Mouse (Mus musculus): Measurements from ENCODE around the gene Arhgap15. TPM values are rescaled to one million over a fixed set of nuclear protein-coding genes. Genes with fewer than 3 reads are reported as not detected.

The Arhgap15 gene
- total and polyA plus RNA-seq, 3 experiments: 16.6 to 40.3 (median 19.8) TPM

- TF ChIP-seq USF2 (conservative IDR thresholded peaks at IDR 0.05; ENCODE audit: low read depth, low read length) (no peak), USF1 (IDR thresholded peaks at IDR 0.05; ENCODE audit: low read depth, low read length) (no peak), PAX5 (IDR thresholded peaks at IDR 0.05; ENCODE audit: low read length) (no peak), E2F4 (IDR thresholded peaks at IDR 0.05; ENCODE audit: insufficient replicate concordance, low read depth, low read length) (no peak), BHLHE40 (IDR thresholded peaks at IDR 0.05; ENCODE audit: low read depth, low read length) (no peak), POLR2AphosphoS2 (IDR thresholded peaks at IDR 0.05; ENCODE audit: low read depth, low read length) (no peak), IRF4 (IDR thresholded peaks at IDR 0.05; ENCODE audit: low read depth, low read length) (no peak), MAZ (IDR thresholded peaks at IDR 0.05; ENCODE audit: low read depth, low read length) (no peak), RAD21 (IDR thresholded peaks at IDR 0.05; ENCODE audit: low read depth, low read length) (no peak), GABPA (IDR thresholded peaks at IDR 0.05; ENCODE audit: insufficient replicate concordance, low read depth, low read length) (no peak), JUN (IDR thresholded peaks at IDR 0.05; ENCODE audit: insufficient read depth, low read depth, low read length) (no peak), MYC (IDR thresholded peaks at IDR 0.05; ENCODE audit: low read depth, low read length) (no peak), CHD1 (IDR thresholded peaks at IDR 0.05; ENCODE audit: low read depth, low read length) (no peak), NRF1 (IDR thresholded peaks at IDR 0.05; ENCODE audit: low read depth, low read length) (no peak), JUND (conservative IDR thresholded peaks at IDR 0.05; ENCODE audit: low read depth, low read length) (no peak), UBTF (IDR thresholded peaks at IDR 0.05; ENCODE audit: low read depth, low read length) (no peak), MAFK (IDR thresholded peaks at IDR 0.05; ENCODE audit: insufficient replicate concordance, low read length) (no peak)
- in situ Hi-C loops (cut with MboI; ENCODE audit: low pct_ligation_motif_present, low pct_unique_long_range_greater_than_20kb, low sequenced_read_pairs) (no loop called here), dilution Hi-C loops (cut with MboI; ENCODE audit: extremely low pct_ligation_motif_present, extremely low pct_unique_long_range_greater_than_20kb, low sequenced_read_pairs) (no loop called here)
- peaks cover 0 to 2% of the 10 kb centered on the region in 2 experiments for H3K36me3 ChIP-seq (replicated peaks in 1 of 2; ENCODE audit: control insufficient read depth in 1 of 2, insufficient read depth in 1 of 2, low read length in 1 of 2)
- H3K79me2 ChIP-seq (replicated peaks; ENCODE audit: control insufficient read depth, extremely low read depth, insufficient read depth, poor library complexity, severe bottlenecking): no peaks in the 10 kb centered on the region
- H3K4me1 ChIP-seq (ENCODE audit: control insufficient read depth in 1 of 2, insufficient read depth in 2 of 2): no peaks in the 10 kb centered on the region
- no peak overlapping the region for H3K9ac ChIP-seq (ENCODE audit: insufficient read depth, low read depth)
- H3K4me3 ChIP-seq (replicated peaks in 1 of 3; ENCODE audit: low read depth in 2 of 3, low read length in 2 of 3, poor library complexity in 1 of 3): no peak overlapping the region
- no peak for DNase-seq (ENCODE audit: extremely low read depth)
- H3K9me3 ChIP-seq (replicated peaks; ENCODE audit: low read length): no peaks in the 10 kb centered on the region
- no peak overlapping the region for H3K4me2 ChIP-seq (ENCODE audit: insufficient read depth, low read depth, poor library complexity, severe bottlenecking)
- H3K27ac ChIP-seq (ENCODE audit: insufficient read depth, low read depth): no peak overlapping the region
- H3K27me3 ChIP-seq (replicated peaks): no peaks in the 10 kb centered on the region
Measured at GRCm38 (mm10) chr2:44389556-44389955, 640.9 kb downstream of the Arhgap15 start.

- H3K79me2 ChIP-seq (replicated peaks; ENCODE audit: control insufficient read depth, extremely low read depth, insufficient read depth, poor library complexity, severe bottlenecking): no peaks in the 10 kb centered on the region
- dilution Hi-C loops (cut with MboI; ENCODE audit: extremely low pct_ligation_motif_present, extremely low pct_unique_long_range_greater_than_20kb, low sequenced_read_pairs): no loop called here
- no peaks in the 10 kb centered on the region for H3K9me3 ChIP-seq (replicated peaks; ENCODE audit: low read length)
- TF ChIP-seq NRF1 (IDR thresholded peaks at IDR 0.05; ENCODE audit: low read depth, low read length): no peak
- TF ChIP-seq PAX5 (IDR thresholded peaks at IDR 0.05; ENCODE audit: low read length): no peak
- no peak for TF ChIP-seq IRF4 (IDR thresholded peaks at IDR 0.05; ENCODE audit: low read depth, low read length)
- no peak for TF ChIP-seq ELF1 (IDR thresholded peaks at IDR 0.05; ENCODE audit: low read depth, low read length)
- TF ChIP-seq ZNF384 (IDR thresholded peaks at IDR 0.05; ENCODE audit: low read depth, low read length): no peak
- no peak for TF ChIP-seq MAZ (IDR thresholded peaks at IDR 0.05; ENCODE audit: low read depth, low read length)
- no peak for TF ChIP-seq SIN3A (IDR thresholded peaks at IDR 0.05; ENCODE audit: low read length)
- no peak for TF ChIP-seq RCOR1 (conservative IDR thresholded peaks at IDR 0.05; ENCODE audit: low read depth, low read length)
- no peak for TF ChIP-seq POLR2AphosphoS2 (IDR thresholded peaks at IDR 0.05; ENCODE audit: low read depth, low read length)
- no peak for TF ChIP-seq RAD21 (IDR thresholded peaks at IDR 0.05; ENCODE audit: low read depth, low read length)
- no peak for TF ChIP-seq HCFC1 (IDR thresholded peaks at IDR 0.05; ENCODE audit: low read depth, low read length)
- H3K9ac ChIP-seq (ENCODE audit: insufficient read depth, low read depth): no peak overlapping the region
- no peak overlapping the region for H3K4me3 ChIP-seq (replicated peaks in 1 of 3; ENCODE audit: low read depth in 2 of 3, low read length in 2 of 3, poor library complexity in 1 of 3)
- no peak overlapping the region for H3K27ac ChIP-seq (ENCODE audit: insufficient read depth, low read depth)
- H3K4me2 ChIP-seq (ENCODE audit: insufficient read depth, low read depth, poor library complexity, severe bottlenecking): no peak overlapping the region
- H3K27me3 ChIP-seq (replicated peaks): no peaks in the 10 kb centered on the region
- no peak for DNase-seq (ENCODE audit: extremely low read depth)
- in situ Hi-C loops (cut with MboI; ENCODE audit: low pct_ligation_motif_present, low pct_unique_long_range_greater_than_20kb, low sequenced_read_pairs): no loop called here
- H3K4me1 ChIP-seq (ENCODE audit: control insufficient read depth in 1 of 2, insufficient read depth in 2 of 2): no peaks in the 10 kb centered on the region
- H3K36me3 ChIP-seq (replicated peaks in 1 of 2; ENCODE audit: control insufficient read depth in 1 of 2, insufficient read depth in 1 of 2, low read length in 1 of 2): no peaks in the 10 kb centered on the region
Measured at GRCm38 (mm10) chr2:44393789-44394188, 645.2 kb downstream of the Arhgap15 start.

Data from CH12.LX (cell line).